Mouse (Mus musculus) liver, postnatal 0 days (tissue): ENCODE results near the gene Btbd9. TPM values are rescaled to one million over a fixed set of nuclear protein-coding genes. Genes with fewer than 3 reads are reported as not detected.

ENCODE experiments used
- ATAC-seq: fragments of 200-750 bp; cut with Nextera tagmentation; 2 replicates; pipeline ENCODE4 v1.8.0; 2017; ENCODE audit warnings: mild to moderate bottlenecking, moderate library complexity
- DNase-seq: peaks from one replicate; pipeline ENCODE4 v3.0.0-alpha.2; 2016
- H3K27ac ChIP-seq: fragments of 300-500 bp; sonication (generic); 2 replicates; pipeline ENCODE4 v1.5.1; 2014; ENCODE audit warnings: antibody characterized with exemption, moderate library complexity, mild to moderate bottlenecking, low read depth
- H3K27me3 ChIP-seq: fragments of 300-500 bp; sonication (generic); 2 replicates; pipeline ENCODE4 v1.6.1; 2014; ENCODE audit warnings: low read length, control low read depth, mixed read lengths; ENCODE audit not compliant: insufficient read depth
- H3K36me3 ChIP-seq: fragments of 300-500 bp; sonication (generic); replicated peaks from 2 replicates; pipeline ENCODE4 v1.6.1; 2014; ENCODE audit warnings: mild to moderate bottlenecking, control low read depth, low read length, moderate library complexity, mixed read lengths; ENCODE audit not compliant: insufficient read depth
- H3K4me1 ChIP-seq: fragments of 300-500 bp; sonication (generic); 2 replicates; pipeline ENCODE4 v1.6.1; 2014; ENCODE audit warnings: antibody characterized with exemption, mild to moderate bottlenecking, control low read depth; ENCODE audit not compliant: insufficient read depth
- H3K4me2 ChIP-seq: fragments of 300-500 bp; sonication (generic); 2 replicates; pipeline ENCODE4 v1.6.1; 2014; ENCODE audit warnings: low read depth, mild to moderate bottlenecking, low read length, moderate library complexity, mixed read lengths
- H3K4me3 ChIP-seq: fragments of 300-500 bp; sonication (generic); 2 replicates; pipeline ENCODE4 v1.5.1; 2014; ENCODE audit warnings: low read depth, low read length
- H3K9ac ChIP-seq: fragments of 300-500 bp; sonication (generic); replicated peaks from 2 replicates; pipeline ENCODE4 v1.6.1; 2014; ENCODE audit warnings: mild to moderate bottlenecking, moderate library complexity
- H3K9me3 ChIP-seq: fragments of 300-500 bp; sonication (generic); 2 replicates; pipeline ENCODE4 v1.6.1; 2016; ENCODE audit warnings: mild to moderate bottlenecking, control low read depth, low read length, mixed read lengths
- CTCF ChIP-seq: sonication (generic); IDR thresholded peaks from 2 replicates; pipeline ENCODE4 v1.5.1; 2016; ENCODE audit warnings: antibody characterized with exemption, low read depth
- EP300 ChIP-seq: IDR thresholded peaks from 2 replicates; pipeline ENCODE4 v1.6.1; 2016; ENCODE audit warnings: antibody characterized with exemption, low read depth, mild to moderate bottlenecking
- WGBS: fragments of 180-500 bp; shearing (Covaris S2); extraction: QIAGEN DNeasy Blood & Tissue Kit; methylation state at CpG from one replicate; pipeline ENCODE4 v1.1.7; 2014; ENCODE audit not compliant: insufficient replicate concordance; 5-methylcytosine and 5-hydroxymethylcytosine counted together
- polyA plus RNA-seq: library from polyadenylated mRNA; unstranded; fragments of >200 nt; fragmentation: Nextera tagmentation; extraction: Ambion mirVana; gene quantifications from 2 replicates; pipeline ENCODE4 v1.2.1, GENCODE M21; 2015

The Btbd9 gene
- polyA plus RNA-seq, 1 experiment from 2014 or later, result 16.5 TPM

DNA sequence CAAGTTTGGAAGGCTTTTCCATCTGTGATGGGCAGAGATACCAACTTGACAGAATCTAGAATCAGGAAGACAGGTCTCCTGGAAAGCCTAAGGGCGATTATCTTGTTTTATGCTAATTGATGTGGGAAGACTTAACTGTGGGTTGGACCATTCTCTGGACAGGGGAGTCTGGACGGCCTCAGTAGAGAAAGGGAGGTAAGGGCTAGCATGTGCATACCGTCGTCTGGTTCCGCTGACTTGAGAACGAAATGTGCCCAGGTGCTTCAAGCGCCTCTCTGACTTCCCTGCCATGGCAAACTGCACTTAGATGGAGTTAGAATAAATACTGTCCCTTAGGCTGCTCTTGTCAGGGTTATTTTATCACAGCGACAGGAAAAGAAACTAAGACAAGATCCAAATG, 95.9 kb downstream of the Btbd9 start:
- TF ChIP-seq CTCF (no peak), EP300 (no peak)
- H3K27ac ChIP-seq, result no peak overlapping the region
- no peaks in the 10 kb centered on the region for H3K9me3 ChIP-seq
- 83% methylated on average over 8 of the region's 8 CpGs for WGBS
- DNase-seq, result no peak
- no peak overlapping the region for H3K9ac ChIP-seq
- H3K4me3 ChIP-seq, result no peak overlapping the region
- H3K4me2 ChIP-seq, result no peak overlapping the region
- no peaks in the 10 kb centered on the region for H3K27me3 ChIP-seq
- no peaks in the 10 kb centered on the region for H3K36me3 ChIP-seq
- no peak for ATAC-seq
- no peaks in the 10 kb centered on the region for H3K4me1 ChIP-seq

DNA sequence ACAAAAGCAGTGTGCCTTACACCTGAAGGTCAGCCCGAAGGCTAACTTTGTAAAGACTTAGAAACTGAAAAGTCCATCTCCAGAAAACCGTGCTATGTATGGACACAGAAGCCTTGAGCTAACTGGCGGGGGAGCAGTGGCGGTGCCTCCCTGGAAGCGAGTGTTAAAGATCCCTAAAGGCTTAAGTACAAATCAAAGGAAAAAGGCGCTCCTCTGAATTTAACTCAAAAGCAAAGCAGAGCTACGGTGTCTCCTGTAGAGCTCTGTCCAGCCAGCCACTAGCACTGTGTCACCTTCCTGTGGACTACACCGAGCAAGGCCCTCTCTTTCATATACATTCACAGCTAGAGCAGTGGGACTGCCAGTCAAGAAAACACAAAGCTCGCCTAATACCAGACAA, 98.1 kb downstream of the Btbd9 start:
- H3K9ac ChIP-seq, result no peak overlapping the region
- 87% methylated on average over 9 of the region's 9 CpGs for WGBS
- no peaks in the 10 kb centered on the region for H3K36me3 ChIP-seq
- no peak for TF ChIP-seq EP300
- no peak for TF ChIP-seq CTCF
- H3K27ac ChIP-seq, result no peak overlapping the region
- no peaks in the 10 kb centered on the region for H3K4me1 ChIP-seq
- H3K4me2 ChIP-seq, result no peak overlapping the region
- no peak overlapping the region for H3K4me3 ChIP-seq
- ATAC-seq, result no peak
- no peak for DNase-seq
- H3K27me3 ChIP-seq, result no peaks in the 10 kb centered on the region
- no peaks in the 10 kb centered on the region for H3K9me3 ChIP-seq

DNA sequence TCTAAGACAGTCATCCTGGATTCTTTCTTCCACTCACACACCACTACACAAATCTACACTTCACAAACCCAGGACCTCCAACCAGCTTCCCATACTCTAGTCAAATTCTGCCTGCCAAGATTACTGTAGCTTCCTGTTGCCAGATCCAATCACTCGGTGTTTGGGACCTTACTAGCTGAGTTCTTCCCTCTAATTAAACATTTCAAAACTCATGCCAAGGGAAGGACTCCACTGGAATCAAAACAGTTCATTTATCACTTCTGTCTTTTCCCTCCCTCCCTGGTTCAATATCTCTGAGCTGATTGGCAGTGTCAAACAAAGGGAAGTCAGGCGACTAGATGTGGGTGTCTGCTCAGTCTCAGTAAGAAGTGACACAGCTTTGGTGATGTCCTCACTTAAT, 101.7 kb downstream of the Btbd9 start:
- TF ChIP-seq CTCF (no peak), EP300 (no peak)
- H3K4me1 ChIP-seq, result no peaks in the 10 kb centered on the region
- no peaks in the 10 kb centered on the region for H3K27me3 ChIP-seq
- H3K9ac ChIP-seq, result no peak overlapping the region
- no peaks in the 10 kb centered on the region for H3K36me3 ChIP-seq
- no peak overlapping the region for H3K27ac ChIP-seq
- H3K9me3 ChIP-seq, result no peaks in the 10 kb centered on the region
- ATAC-seq (no peak), DNase-seq (no peak)
- 45% methylated on average over 2 of the region's 2 CpGs for WGBS
- H3K4me3 ChIP-seq, result no peak overlapping the region
- H3K4me2 ChIP-seq, result no peak overlapping the region

DNA sequence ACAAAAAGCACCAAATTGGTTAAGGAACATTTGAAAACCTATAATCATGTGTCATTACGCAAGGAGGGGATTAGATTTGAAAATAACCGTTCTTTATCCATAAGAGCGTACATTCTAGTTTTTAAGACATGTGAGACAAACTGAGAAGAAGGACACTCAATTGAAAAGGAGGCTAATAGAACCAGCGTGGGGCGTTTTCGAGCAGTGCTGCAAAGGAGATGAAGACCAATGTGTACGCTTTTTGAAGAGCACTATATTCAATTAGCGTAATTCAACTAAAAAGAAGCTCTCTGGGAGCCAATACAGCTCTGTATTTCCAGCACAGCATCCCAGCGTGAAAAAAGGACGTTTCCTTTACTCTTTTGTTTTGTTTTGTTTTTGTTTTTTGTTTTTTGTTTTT, 103.5 kb downstream of the Btbd9 start:
- 91% methylated on average over 10 of the region's 10 CpGs for WGBS
- ATAC-seq, result no peak
- TF ChIP-seq EP300, result no peak
- TF ChIP-seq CTCF, result no peak

DNA sequence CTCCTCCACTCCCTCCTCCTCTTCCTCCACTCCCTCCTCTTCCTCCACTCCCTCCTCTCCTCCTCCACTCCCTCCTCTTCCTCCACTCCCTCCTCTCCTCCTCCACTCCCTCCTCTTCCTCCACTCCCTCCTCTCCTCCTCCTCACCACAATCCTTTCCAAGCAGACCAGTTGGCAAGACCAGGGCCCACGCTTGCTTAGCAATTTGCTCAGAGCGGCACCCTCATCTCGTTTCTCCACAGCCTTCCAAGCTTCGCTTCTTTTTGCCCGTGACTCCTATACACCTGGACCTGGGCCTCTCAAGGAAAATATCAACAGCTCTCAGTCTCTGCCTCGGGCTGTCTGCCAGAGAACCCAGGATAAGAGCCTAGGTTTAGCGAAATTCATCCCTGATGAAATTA, 104.8 kb downstream of the Btbd9 start:
- ATAC-seq, result no peak
- Histone ChIP-seq H3K4me1 (no peaks in the 10 kb centered on the region), H3K27me3 (no peaks in the 10 kb centered on the region), H3K4me3 (no peak overlapping the region), H3K27ac (no peak overlapping the region), H3K4me2 (no peak overlapping the region), H3K9me3 (no peaks in the 10 kb centered on the region), H3K9ac (no peak overlapping the region), H3K36me3 (no peaks in the 10 kb centered on the region)
- DNase-seq, result no peak
- TF ChIP-seq EP300 (no peak), CTCF (no peak)
- WGBS, result 71% methylated on average over 7 of the region's 7 CpGs

More for the DNA sequence above, 103.5 kb downstream of the Btbd9 start:
- no peaks in the 10 kb centered on the region for H3K36me3 ChIP-seq
- no peaks in the 10 kb centered on the region for H3K9me3 ChIP-seq
- no peak overlapping the region for H3K9ac ChIP-seq
- H3K4me3 ChIP-seq, result no peak overlapping the region
- no peak overlapping the region for H3K27ac ChIP-seq
- no peaks in the 10 kb centered on the region for H3K27me3 ChIP-seq
- H3K4me1 ChIP-seq, result no peaks in the 10 kb centered on the region
- no peak for DNase-seq
- H3K4me2 ChIP-seq, result no peak overlapping the region

DNA sequence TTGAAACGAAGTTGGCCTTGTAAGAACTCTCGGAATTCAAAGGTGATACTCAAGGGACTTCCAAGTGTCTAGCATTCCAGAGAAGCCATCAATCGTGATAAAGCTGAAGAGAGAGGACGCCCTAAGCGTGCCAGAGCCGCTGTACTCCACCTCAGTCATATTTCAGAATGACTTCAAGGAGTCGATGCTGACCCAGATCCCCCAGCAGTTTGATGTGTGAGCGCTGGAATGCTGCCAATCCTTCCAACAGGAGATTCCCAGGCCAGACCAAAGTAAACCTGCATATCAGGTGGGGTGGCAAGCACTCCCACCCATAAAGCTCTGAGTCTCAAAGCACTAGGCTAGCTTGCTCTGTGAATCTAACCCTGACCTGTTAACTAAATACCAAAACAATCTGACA, 105.5 kb downstream of the Btbd9 start:
- H3K9me3 ChIP-seq, result no peaks in the 10 kb centered on the region
- no peak overlapping the region for H3K27ac ChIP-seq
- no peaks in the 10 kb centered on the region for H3K36me3 ChIP-seq
- no peak overlapping the region for H3K9ac ChIP-seq
- ATAC-seq, result no peak
- no peaks in the 10 kb centered on the region for H3K4me1 ChIP-seq
- DNase-seq, result no peak
- TF ChIP-seq CTCF (no peak), EP300 (no peak)
- WGBS, result 70% methylated on average over 8 of the region's 8 CpGs
- no peaks in the 10 kb centered on the region for H3K27me3 ChIP-seq
- no peak overlapping the region for H3K4me3 ChIP-seq
- no peak overlapping the region for H3K4me2 ChIP-seq

DNA sequence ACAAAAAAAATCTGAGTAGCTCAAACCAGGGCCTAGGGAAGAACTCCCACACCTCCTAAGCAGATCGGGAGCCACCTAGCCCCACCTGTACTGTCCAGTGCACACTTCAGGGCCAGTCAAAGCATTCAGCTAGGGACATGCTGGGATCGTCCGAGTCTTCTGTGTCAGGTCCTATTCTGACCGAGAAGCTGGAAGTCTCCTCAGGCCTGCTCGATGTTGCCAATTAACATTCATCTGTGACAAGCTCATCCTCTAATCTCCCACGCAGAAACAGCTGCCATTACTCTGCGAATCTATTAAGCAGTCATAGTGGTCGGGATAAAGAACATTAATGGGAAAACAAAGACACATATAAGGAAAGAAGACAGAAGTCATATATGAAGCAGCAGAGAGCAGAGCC, 106.0 kb downstream of the Btbd9 start:
- H3K9me3 ChIP-seq, result no peaks in the 10 kb centered on the region
- WGBS, result 77% methylated on average over 8 of the region's 8 CpGs
- no peak for ATAC-seq
- H3K27ac ChIP-seq, result no peak overlapping the region
- H3K27me3 ChIP-seq, result no peaks in the 10 kb centered on the region
- H3K4me1 ChIP-seq, result no peaks in the 10 kb centered on the region
- H3K4me3 ChIP-seq, result no peak overlapping the region
- H3K36me3 ChIP-seq, result no peaks in the 10 kb centered on the region
- no peak overlapping the region for H3K9ac ChIP-seq
- H3K4me2 ChIP-seq, result no peak overlapping the region
- TF ChIP-seq CTCF, result no peak
- TF ChIP-seq EP300, result no peak
- no peak for DNase-seq
